Mouse (Mus musculus) left cerebral cortex, adult 2 months (tissue): ENCODE data around the gene Gzmc. TPM values are rescaled to one million over a fixed set of nuclear protein-coding genes. Genes with fewer than 3 reads are reported as not detected.

Source experiments
- DNase-seq, 2 experiments: peaks; one replicate each; pipeline ENCODE4 v3.0.0; 2021 to 2022; ENCODE audit warnings: low spot score in 2 of 2, mixed read lengths in 1 of 2; ENCODE audit errors: extremely low spot score in 1 of 2
- H3K27ac ChIP-seq: fragments of 200-600 bp; 2 replicates; pipeline ENCODE4 v1.8.1; 2022
- H3K4me3 ChIP-seq: fragments of 200-600 bp; 2 replicates; pipeline ENCODE4 v1.8.1; 2022
- CTCF ChIP-seq: fragments of 200-600 bp; IDR thresholded peaks from 2 replicates; pipeline ENCODE4 v1.8.1; 2022; ENCODE audit warnings: antibody characterized with exemption, mild to moderate bottlenecking, moderate library complexity
- intact Hi-C: fragments of 180-260 bp; cut with DNase I; formaldehyde crosslinking; loops from one replicate; pipeline ENCODE4 v1.15.1; 2025
- total RNA-seq, 2 experiments: library from RNA; stranded (reverse); gene quantifications; 2 replicates each; pipeline ENCODE4 v1.2.3; 2021

The Gzmc gene
- total RNA-seq, 2 experiments from 2014 or later: not detected

GRCm38 (mm10) chr14:56186521-56186920, 47.9 kb downstream of the Gzmc start:
- intact Hi-C loops: no loop called here
- no peak overlapping the region for H3K27ac ChIP-seq
- H3K4me3 ChIP-seq: no peak overlapping the region
- no peak for DNase-seq
- TF ChIP-seq CTCF: no peak

Other genes starting within 250 kb of the Gzmc start
- gene Mcpt1, start 216.7 kb downstream of the Gzmc start, total RNA-seq: not detected
- gene Mcpt9, start 204.2 kb downstream of the Gzmc start, total RNA-seq: not detected
- gene Mcpt2, start 192.6 kb downstream of the Gzmc start, total RNA-seq: not detected
- gene Mcpt4, start 172.3 kb downstream of the Gzmc start, total RNA-seq: not detected
- not detected for gene Mcpt8, start 149.4 kb downstream of the Gzmc start, total RNA-seq
- not detected for gene Ctsg, start 132.1 kb downstream of the Gzmc start, total RNA-seq
- not detected for gene Gzme, start 114.0 kb downstream of the Gzmc start, total RNA-seq
- not detected for gene Gzmd, start 102.0 kb downstream of the Gzmc start, total RNA-seq
- gene Gzmg, start 75.1 kb downstream of the Gzmc start, total RNA-seq: not detected
- not detected for gene Gzmn, start 60.1 kb downstream of the Gzmc start, total RNA-seq
- gene Gzmf, start 23.2 kb downstream of the Gzmc start, total RNA-seq: not detected
- gene Gzmb, start 27.6 kb upstream of the Gzmc start, total RNA-seq: not detected
- gene Atp12a, start 130.4 kb upstream of the Gzmc start, total RNA-seq: under 1 TPM; 0.09 to 0.27 TPM
- 1 to 10 TPM in 1 of 2 experiments, under 1 TPM in 1; 0.70 to 1.0 TPM for gene Rnf17, start 167.9 kb upstream of the Gzmc start, total RNA-seq